In genomic region chr2:163549786-163550185, GRCm38 (mm10) we compare ENCODE assay signal across 21 mouse cellular contexts. TPM values are rescaled to one million over a fixed set of nuclear protein-coding genes. Genes with fewer than 3 reads are reported as not detected.
DNase-seq lines count a peak whose midpoint lies in the region; ATAC-seq and TF ChIP-seq lines count a peak whose summit lies in the region.
"Had no signal": no experiment of that assay in that cellular context is flagged by ENCODE, and none has a peak within 500 bp of the region (broad histone marks: within the 10 kb centered on the region; RNA-seq: fewer than 3 reads in every experiment).

No protein-coding gene starts in this region.

- ATAC-seq in intestine, postnatal 0 days: no peak
- ATAC-seq in frontal cortex, adult (ENCODE audit: low TSS enrichment): no peak

- peak overlapping the region; percentile 60 for H3K27ac ChIP-seq in intestine, postnatal 0 days (ENCODE audit: low read depth, low read length)
- H3K27ac ChIP-seq: embryonic facial prominence, embryonic 12.5 days; forebrain, embryonic 10.5 days; heart, embryonic 13.5 days had no signal

- peak overlapping the region; percentile 64 for H3K4me2 ChIP-seq in intestine, postnatal 0 days (replicated peaks; ENCODE audit: low read depth)
- H3K4me2 ChIP-seq: embryonic facial prominence, embryonic 12.5 days; heart, embryonic 13.5 days had no signal

- 0 out of 2 replicates have a peak overlapping the region, but pooled peaks have one; percentile 40 for H3K9ac ChIP-seq in intestine, postnatal 0 days (ENCODE audit: low read depth, low read length)
- H3K9ac ChIP-seq: embryonic facial prominence, embryonic 12.5 days; heart, embryonic 13.5 days had no signal

- no peaks in the 10 kb centered on the region for H3K27me3 ChIP-seq in intestine, postnatal 0 days (replicated peaks; ENCODE audit: control insufficient read depth, insufficient read depth, low read length)
- H3K27me3 ChIP-seq: embryonic facial prominence, embryonic 12.5 days had no signal

- no peaks in the 10 kb centered on the region for H3K9me3 ChIP-seq in intestine, postnatal 0 days (ENCODE audit: control insufficient read depth)
- H3K9me3 ChIP-seq: embryonic facial prominence, embryonic 12.5 days; forebrain, embryonic 10.5 days; heart, embryonic 13.5 days had no signal

- peak overlapping the region; percentile 53 for H3K4me3 ChIP-seq in intestine, postnatal 0 days (ENCODE audit: low read depth, low read length)
- H3K4me3 ChIP-seq: embryonic facial prominence, embryonic 12.5 days; forebrain, embryonic 10.5 days; heart, embryonic 13.5 days had no signal

- H3K4me1 ChIP-seq in intestine, postnatal 0 days (replicated peaks; ENCODE audit: control insufficient read depth, insufficient read depth, low read length): no peaks in the 10 kb centered on the region; the same call in 1 of the 2 replicates
- H3K4me1 ChIP-seq: embryonic facial prominence, embryonic 12.5 days; heart, embryonic 13.5 days had no signal

- peak; percentile 93 for DNase-seq in kidney, adult 9 months
- DNase-seq in kidney, postnatal 4 days: peak; percentile 63 to 75
- peak; percentile 11 for DNase-seq in retina, embryonic 14.5 days (ENCODE audit: low spot score)
- no peak for DNase-seq in cerebellum, adult 11-12 months
- DNase-seq in layer of hippocampus, postnatal 10 days (ENCODE audit: low spot score in 2 of 2): no peak
- DNase-seq: adrenal gland, adult 2 months; cerebellum, adult 11 months; heart, postnatal 4 days; layer of hippocampus, postnatal 36 days; lung, postnatal 10 days; thymus, postnatal 36 days had no signal

- peaks cover 8% of the 10 kb centered on the region; the same call in 1 of the 2 replicates for H3K36me3 ChIP-seq in intestine, postnatal 0 days (ENCODE audit: control insufficient read depth, insufficient read depth)
- H3K36me3 ChIP-seq: embryonic facial prominence, embryonic 12.5 days; forebrain, embryonic 10.5 days; heart, embryonic 13.5 days had no signal

- TF ChIP-seq CTCF in intestine, postnatal 0 days (IDR thresholded peaks at IDR 0.05; ENCODE audit: low read depth): no peak

- 21% methylated on average over 6 of the region's 6 CpGs for WGBS in intestine, postnatal 0 days

RNA-seq across cellular contexts. Expression of gene Hnf4a, which starts 43.2 kb away (rescaled TPM):
- 50.8 and 53.0 TPM in 2 replicates for polyA plus RNA-seq in intestine, postnatal 0 days (2015; fragmentation: Nextera tagmentation; extraction: Ambion mirVana)
- total RNA-seq in layer of hippocampus, postnatal 10 days (2021): not detected
- total RNA-seq: heart, postnatal 4 days; layer of hippocampus, postnatal 36 days; monocyte, adult 5-6 weeks had no signal
- polyA plus RNA-seq: embryonic facial prominence, embryonic 12.5 days; forebrain, embryonic 10.5 days; limb, embryonic 11.5 days; neural tube, embryonic 14.5 days had no signal

RNA-seq across cellular contexts. Expression of gene Ttpal, which starts 52.3 kb away (rescaled TPM):
- polyA plus RNA-seq in intestine, postnatal 0 days (2015; fragmentation: Nextera tagmentation; extraction: Ambion mirVana): 10.4 and 10.9 TPM in 2 replicates
- 10 to 100 TPM; 51.4 to 51.8 TPM for total RNA-seq in layer of hippocampus, postnatal 10 days (2021)

RNA-seq across cellular contexts. Expression of gene R3hdml, which starts 57.7 kb away (rescaled TPM):
- 0.37 and 0.46 TPM in 2 replicates for polyA plus RNA-seq in intestine, postnatal 0 days (2015; fragmentation: Nextera tagmentation; extraction: Ambion mirVana)
- under 1 TPM; 0.51 to 0.55 TPM for total RNA-seq in layer of hippocampus, postnatal 10 days (2021)
- total RNA-seq: adrenal gland, adult 2 months; heart, postnatal 4 days; layer of hippocampus, postnatal 36 days; megakaryocyte-erythroid progenitor cell, adult 5-6 weeks; monocyte, adult 5-6 weeks had no signal
- polyA plus RNA-seq: adrenal gland, adult 2 months; embryonic facial prominence, embryonic 12.5 days; forebrain, embryonic 10.5 days; gonadal fat pad, adult 2 months; heart, embryonic 13.5 days; limb, embryonic 11.5 days had no signal

Comparison
In these comparisons a context has a peak if more than half of its experiments do, and no peak if none do; other contexts are left out.
1. DNase-seq: peak in kidney, adult 9 months (single experiment), kidney, postnatal 4 days (2 of 2) and retina, embryonic 14.5 days (single experiment); none in cerebellum, adult 11-12 months (single experiment) and layer of hippocampus, postnatal 10 days (0 of 2).